Mouse (Mus musculus): ENCODE data around the gene Clasp1. TPM values are rescaled to one million over a fixed set of nuclear protein-coding genes. Genes with fewer than 3 reads are reported as not detected.

The Clasp1 gene
- total RNA-seq, 2 experiments from 2014 or later: 42.9 to 45.4 TPM

- no peak for DNase-seq
These were observed 14.1 kb downstream of the Clasp1 start for GRCm38 (mm10) chr1:118402966-118403365.

- DNase-seq: no peak
These were observed 14.6 kb downstream of the Clasp1 start for GRCm38 (mm10) chr1:118403440-118403839.

GRCm38 (mm10) chr1:118407586-118408250 is 18.9 kb downstream of the Clasp1 start:
- no peak for DNase-seq

- DNase-seq: no peak
These were observed 20.4 kb downstream of the Clasp1 start for GRCm38 (mm10) chr1:118409249-118409648.

GRCm38 (mm10) chr1:118410824-118411223 is 22.0 kb downstream of the Clasp1 start:
- no peak for DNase-seq

- no peak for DNase-seq
These were observed 24.3 kb downstream of the Clasp1 start for GRCm38 (mm10) chr1:118413169-118413568.

- peak; percentile 48 for DNase-seq
These were observed 28.3 kb downstream of the Clasp1 start for GRCm38 (mm10) chr1:118417047-118417730.

GRCm38 (mm10) chr1:118419399-118419798 is 30.5 kb downstream of the Clasp1 start:
- no peak for DNase-seq

- DNase-seq: no peak
These were observed 32.3 kb downstream of the Clasp1 start for GRCm38 (mm10) chr1:118421149-118421548.

- DNase-seq: no peak
These were observed 34.0 kb downstream of the Clasp1 start for GRCm38 (mm10) chr1:118422812-118423211.

GRCm38 (mm10) chr1:118425982-118426381 is 37.1 kb downstream of the Clasp1 start:
- DNase-seq: no peak

- no peak for DNase-seq
These were observed 39.7 kb downstream of the Clasp1 start for GRCm38 (mm10) chr1:118428354-118429084.

GRCm38 (mm10) chr1:118431548-118431947 is 42.7 kb downstream of the Clasp1 start:
- no peak for DNase-seq

GRCm38 (mm10) chr1:118435001-118435473 is 46.2 kb downstream of the Clasp1 start:
- DNase-seq: no peak

GRCm38 (mm10) chr1:118437856-118438255 is 49.0 kb downstream of the Clasp1 start:
- DNase-seq: no peak

GRCm38 (mm10) chr1:118438332-118438731 is 49.5 kb downstream of the Clasp1 start:
- no peak for DNase-seq

GRCm38 (mm10) chr1:118440547-118440946 is 51.7 kb downstream of the Clasp1 start:
- DNase-seq: no peak

- no peak for DNase-seq
These were observed 55.6 kb downstream of the Clasp1 start for GRCm38 (mm10) chr1:118444420-118444819.

GRCm38 (mm10) chr1:118444988-118445387 is 56.1 kb downstream of the Clasp1 start:
- peak; percentile 50 for DNase-seq

- DNase-seq: peak; percentile 32
These were observed 56.6 kb downstream of the Clasp1 start for GRCm38 (mm10) chr1:118445441-118445840.

GRCm38 (mm10) chr1:118446006-118446405 is 57.1 kb downstream of the Clasp1 start:
- no peak for DNase-seq

GRCm38 (mm10) chr1:118447131-118447530 is 58.3 kb downstream of the Clasp1 start:
- no peak for DNase-seq

- no peak for DNase-seq
These were observed 59.4 kb downstream of the Clasp1 start for GRCm38 (mm10) chr1:118448214-118448613.
